Mouse (Mus musculus): ENCODE data around the gene Haus2.

Gene Haus2

GRCm38 (mm10) chr2:120619538-120619937, 10.4 kb downstream of the Haus2 start:
- DNase-seq (ENCODE audit: low spot score) = no peak

GRCm38 (mm10) chr2:120622920-120623319, 13.7 kb downstream of the Haus2 start:
- no peak for DNase-seq (ENCODE audit: low spot score)

- DNase-seq (ENCODE audit: low spot score) = no peak
Observed at GRCm38 (mm10) chr2:120628076-120628865, 19.1 kb downstream of the Haus2 start.

- peak; percentile 99 for DNase-seq (ENCODE audit: low spot score)
Observed at GRCm38 (mm10) chr2:120628886-120629735, 19.9 kb downstream of the Haus2 start, which contains the start of gene Stard9. Stard9 (plus strand) TSS chr2:120629121.

GRCm38 (mm10) chr2:120630246-120630645, 21.1 kb downstream of the Haus2 start:
- DNase-seq (ENCODE audit: low spot score) = no peak

- no peak for DNase-seq (ENCODE audit: low spot score)
Observed at GRCm38 (mm10) chr2:120630655-120631054, 21.5 kb downstream of the Haus2 start.

GRCm38 (mm10) chr2:120631521-120631920, 22.3 kb downstream of the Haus2 start:
- DNase-seq (ENCODE audit: low spot score) = peak; percentile 75

- no peak for DNase-seq (ENCODE audit: low spot score)
Observed at GRCm38 (mm10) chr2:120631957-120632356, 22.8 kb downstream of the Haus2 start.

GRCm38 (mm10) chr2:120640835-120641234, 31.7 kb downstream of the Haus2 start:
- no peak for DNase-seq (ENCODE audit: low spot score)

GRCm38 (mm10) chr2:120643836-120644235, 34.7 kb downstream of the Haus2 start:
- DNase-seq (ENCODE audit: low spot score) = no peak

GRCm38 (mm10) chr2:120646777-120647176, 37.6 kb downstream of the Haus2 start:
- no peak for DNase-seq (ENCODE audit: low spot score)

- DNase-seq (ENCODE audit: low spot score) = no peak
Observed at GRCm38 (mm10) chr2:120652256-120652924, 43.2 kb downstream of the Haus2 start.

- DNase-seq (ENCODE audit: low spot score) = no peak
Observed at GRCm38 (mm10) chr2:120652925-120653284, 43.7 kb downstream of the Haus2 start.

- DNase-seq (ENCODE audit: low spot score) = no peak
Observed at GRCm38 (mm10) chr2:120654693-120655092, 45.5 kb downstream of the Haus2 start.

- no peak for DNase-seq (ENCODE audit: low spot score)
Observed at GRCm38 (mm10) chr2:120655905-120656304, 46.7 kb downstream of the Haus2 start.

- no peak for DNase-seq (ENCODE audit: low spot score)
Observed at GRCm38 (mm10) chr2:120656711-120657110, 47.5 kb downstream of the Haus2 start.

- no peak for DNase-seq (ENCODE audit: low spot score)
Observed at GRCm38 (mm10) chr2:120658486-120658885, 49.3 kb downstream of the Haus2 start.

- DNase-seq (ENCODE audit: low spot score) = no peak
Observed at GRCm38 (mm10) chr2:120659318-120659717, 50.1 kb downstream of the Haus2 start.

- peak; percentile 55 for DNase-seq (ENCODE audit: low spot score)
Observed at GRCm38 (mm10) chr2:120660486-120661078, 51.4 kb downstream of the Haus2 start.

- DNase-seq (ENCODE audit: low spot score) = no peak
Observed at GRCm38 (mm10) chr2:120662766-120663165, 53.6 kb downstream of the Haus2 start.

- no peak for DNase-seq (ENCODE audit: low spot score)
Observed at GRCm38 (mm10) chr2:120663491-120664154, 54.4 kb downstream of the Haus2 start.

GRCm38 (mm10) chr2:120667446-120667845, 58.3 kb downstream of the Haus2 start:
- DNase-seq (ENCODE audit: low spot score) = no peak

Data from c-Kit-positive CD71-positive TER-119-positive erythroid progenitor cells, embryonic 14.5 days (primary cell).